In the genomic region with DNA sequence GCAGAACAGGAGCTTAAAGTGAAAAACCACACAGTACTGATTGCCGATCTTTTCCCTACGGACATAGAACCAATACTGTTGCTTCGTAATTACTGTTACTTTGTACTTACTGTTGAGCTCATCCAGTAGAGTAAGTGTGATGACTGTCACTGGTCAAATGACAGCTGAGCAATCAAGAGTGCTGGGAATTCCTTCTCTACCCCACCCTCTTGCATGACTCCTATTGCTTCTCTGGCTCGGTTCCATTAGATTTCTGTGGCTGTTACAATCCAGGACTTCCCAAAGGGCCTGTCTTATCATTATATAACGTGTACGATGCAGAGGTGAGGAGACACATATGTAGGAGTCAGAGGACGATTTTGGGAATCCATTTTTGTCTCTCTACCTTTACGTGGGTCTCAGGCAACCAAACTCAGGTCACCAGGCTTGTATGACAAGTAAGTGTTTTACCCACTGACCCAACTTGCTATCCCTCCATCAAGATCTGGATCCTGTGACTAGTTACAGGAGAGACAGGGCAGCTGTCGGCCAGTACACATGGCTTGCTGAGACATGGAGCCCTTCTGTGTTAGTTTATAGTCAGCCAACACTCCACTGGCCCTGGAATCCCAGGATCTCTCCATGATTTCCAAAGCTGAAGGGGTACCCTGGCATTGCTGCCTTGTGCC, we compare ENCODE assay signal across 9 mouse cellular contexts.
"Had no signal": no experiment of that assay in that cellular context is flagged by ENCODE, and none has a peak within 500 bp of the region (broad histone marks: within the 10 kb centered on the region; RNA-seq: fewer than 3 reads in every experiment).

No protein-coding gene starts in this region.

- H3K9me3 ChIP-seq: liver, embryonic 13.5 days; midbrain, embryonic 10.5 days had no signal

- H3K27ac ChIP-seq: kidney, postnatal 0 days; liver, embryonic 13.5 days; midbrain, embryonic 10.5 days had no signal

- H3K36me3 ChIP-seq: liver, embryonic 13.5 days; midbrain, embryonic 10.5 days had no signal

- DNase-seq: liver; liver, embryonic 13.5 days; lung, adult 18-20 months; lung, postnatal 4 days; right cerebral cortex, postnatal 14 days; thymus, postnatal 36 days had no signal

- H3K4me1 ChIP-seq: liver, embryonic 13.5 days; midbrain, embryonic 10.5 days had no signal

- H3K4me3 ChIP-seq: liver, embryonic 13.5 days; midbrain, embryonic 10.5 days had no signal

- H3K27me3 ChIP-seq: liver, embryonic 13.5 days had no signal

- H3K4me2 ChIP-seq: liver, embryonic 13.5 days had no signal

- ATAC-seq: midbrain, embryonic 16.5 days had no signal

- H3K9ac ChIP-seq: liver, embryonic 13.5 days had no signal
